Mouse (Mus musculus): ENCODE results near the gene Idh2. TPM values are rescaled to one million over a fixed set of nuclear protein-coding genes. Genes with fewer than 3 reads are reported as not detected.
A peak's percentile ranks its signal among the peaks of the same experiment; 100 is the strongest.

Idh2 gene
- total and polyA plus RNA-seq, 3 experiments: 1,651 to 2,293 (median 1,877) TPM

DNA sequence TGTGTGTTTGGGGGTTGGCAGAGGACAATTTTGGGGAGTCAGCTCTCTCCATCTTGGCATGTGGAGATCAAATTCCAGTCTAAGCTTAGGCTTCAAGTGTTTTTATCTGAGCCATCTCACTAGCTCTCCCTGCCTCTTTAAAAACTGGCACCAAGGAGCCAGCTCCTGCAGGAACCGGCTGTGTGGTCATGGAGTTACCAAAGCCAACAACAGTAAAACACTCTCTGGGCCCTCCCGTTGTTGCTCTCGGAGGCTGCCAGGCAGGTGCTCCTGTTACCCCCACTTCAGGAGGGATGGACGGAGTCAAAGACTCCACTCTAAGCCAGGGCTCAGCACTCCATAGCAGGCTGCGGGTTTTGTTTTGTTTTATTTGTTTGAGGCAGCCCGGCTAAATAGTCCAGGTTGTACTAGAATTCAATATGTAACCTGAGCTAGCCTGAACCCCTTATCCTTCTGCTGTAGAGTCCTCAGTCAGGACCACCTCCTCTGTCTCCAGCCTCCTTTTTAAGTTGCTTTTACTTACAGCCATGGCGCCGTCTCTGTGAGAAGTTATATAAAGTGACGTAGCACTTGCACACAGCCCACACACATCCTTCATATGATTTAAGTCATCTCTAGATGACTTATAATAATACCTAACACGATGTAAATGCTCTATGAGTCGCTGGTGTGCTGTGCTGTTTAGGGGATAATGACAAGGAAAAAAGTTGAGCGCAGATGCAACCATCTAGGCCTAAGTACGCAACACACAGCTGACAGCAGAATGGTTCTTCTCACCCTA lies 48.3 kb downstream of the Idh2 start:
- no peaks in the 10 kb centered on the region for H3K27me3 ChIP-seq (ENCODE audit: control insufficient read depth, insufficient read depth, low read length)
- intact Hi-C loops (cut with DNase I): no loop called here
- H3K4me1 ChIP-seq (ENCODE audit: control insufficient read depth, insufficient read depth, low read length): peaks cover 28% of the 10 kb centered on the region
- WGBS: 60% methylated on average over 13 of the region's 13 CpGs
- TF ChIP-seq CTCF (IDR thresholded peaks at IDR 0.05): no peak
- TF ChIP-seq EP300 (IDR thresholded peaks at IDR 0.05; ENCODE audit: insufficient read depth, low read depth, low read length): no peak
- no peak for TF ChIP-seq POLR2A (IDR thresholded peaks at IDR 0.05; ENCODE audit: insufficient read depth, low read depth, low read length)
- H3K36me3 ChIP-seq (ENCODE audit: control insufficient read depth, insufficient read depth, low read length): no peaks in the 10 kb centered on the region
- H3K9ac ChIP-seq (ENCODE audit: low read depth, low read length): no peak overlapping the region
- no peak for DNase-seq
- peak overlapping the region; percentile 36 for H3K27ac ChIP-seq
- H3K4me3 ChIP-seq: no peak overlapping the region
- 0 out of 2 replicates have a peak, but pooled peaks cover 2% of the 10 kb centered on the region for H3K79me2 ChIP-seq (replicated peaks; ENCODE audit: control insufficient read depth, insufficient read depth, low read length)

DNA sequence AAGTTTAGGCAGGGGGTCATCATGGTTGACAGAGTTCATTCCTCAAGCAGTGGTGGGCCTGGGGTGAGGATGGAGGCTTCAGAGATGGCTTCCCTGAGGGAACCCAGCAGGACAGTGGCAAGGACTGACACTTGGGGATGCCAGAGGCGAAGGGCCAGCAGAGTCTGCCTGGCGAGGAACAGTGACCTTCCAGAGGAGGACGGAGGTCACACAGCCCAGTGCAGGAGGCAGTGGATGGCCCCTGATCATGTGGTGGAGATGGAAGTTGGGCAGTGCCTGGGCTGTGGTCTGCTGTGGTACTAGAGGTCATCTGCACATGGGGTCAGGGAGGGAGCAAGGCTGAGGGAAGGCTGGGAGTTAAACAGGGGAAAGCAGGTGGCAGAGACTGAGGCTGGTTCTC lies 49.9 kb downstream of the Idh2 start:
- no peaks in the 10 kb centered on the region for H3K27me3 ChIP-seq (ENCODE audit: control insufficient read depth, insufficient read depth, low read length)
- WGBS: 73% methylated on average over 3 of the region's 3 CpGs
- intact Hi-C loops (cut with DNase I): no loop called here
- H3K27ac ChIP-seq: peak overlapping the region; percentile 26
- H3K4me1 ChIP-seq (ENCODE audit: control insufficient read depth, insufficient read depth, low read length): peaks cover 33% of the 10 kb centered on the region
- TF ChIP-seq EP300 (IDR thresholded peaks at IDR 0.05; ENCODE audit: insufficient read depth, low read depth, low read length) (0 out of 2 replicates have a peak, but pooled peaks have one; percentile 9), POLR2A (IDR thresholded peaks at IDR 0.05; ENCODE audit: insufficient read depth, low read depth, low read length) (no peak)
- peaks cover 3% of the 10 kb centered on the region; the same call in 1 of the 2 replicates for H3K36me3 ChIP-seq (ENCODE audit: control insufficient read depth, insufficient read depth, low read length)
- no peak for DNase-seq
- H3K4me3 ChIP-seq: no peak overlapping the region
- H3K79me2 ChIP-seq (replicated peaks; ENCODE audit: control insufficient read depth, insufficient read depth, low read length): 0 out of 2 replicates have a peak, but pooled peaks cover 2% of the 10 kb centered on the region
- no peak overlapping the region for H3K9ac ChIP-seq (ENCODE audit: low read depth, low read length)

DNA sequence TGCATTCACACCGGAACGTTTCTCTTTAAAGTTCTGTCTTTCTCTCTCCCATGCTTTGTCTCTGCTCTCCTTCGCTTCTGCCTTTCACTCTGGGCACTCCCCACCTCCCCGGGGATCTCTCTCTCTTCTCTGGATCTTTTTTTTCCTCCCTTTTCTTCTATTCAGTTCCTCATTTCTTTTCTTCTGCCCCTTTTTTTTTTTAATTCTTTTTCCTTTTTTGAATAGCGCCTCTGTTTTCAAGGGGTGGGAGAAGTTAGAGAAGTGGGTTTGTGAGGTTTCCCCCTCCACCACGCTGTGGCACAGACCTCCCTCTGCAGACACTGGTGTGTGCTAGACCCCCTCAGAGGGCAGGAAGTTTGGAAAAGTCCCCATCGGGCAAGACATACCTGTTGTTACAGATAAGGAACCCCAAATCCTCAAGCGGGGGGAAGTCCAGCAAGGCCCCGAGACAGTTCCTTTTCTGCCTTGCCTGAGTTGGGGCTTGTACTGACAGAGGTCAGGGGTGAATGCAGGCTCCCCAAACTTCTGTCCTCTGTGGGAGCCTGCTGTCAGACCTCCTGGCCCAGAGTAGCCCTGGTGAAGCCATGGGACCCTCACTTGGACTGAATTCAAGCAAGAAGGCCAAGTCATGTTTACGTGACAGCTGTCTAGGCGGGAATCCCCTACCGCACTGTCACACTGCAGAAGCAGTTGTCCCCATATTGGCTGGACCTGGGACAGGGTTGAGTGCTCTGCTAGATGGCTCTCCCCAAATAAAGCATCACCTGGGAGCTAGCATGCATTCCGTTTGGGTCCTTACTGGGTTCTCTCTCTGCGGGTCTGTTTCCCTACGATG lies 51.1 kb downstream of the Idh2 start:
- no peak for DNase-seq
- Histone ChIP-seq H3K79me2 (replicated peaks; ENCODE audit: control insufficient read depth, insufficient read depth, low read length) (0 out of 2 replicates have a peak, but pooled peaks cover 2% of the 10 kb centered on the region), H3K27ac (no peak overlapping the region; the same call in 1 of the 2 replicates), H3K36me3 (ENCODE audit: control insufficient read depth, insufficient read depth, low read length) (peaks cover 3% of the 10 kb centered on the region; the same call in 1 of the 2 replicates), H3K9ac (ENCODE audit: low read depth, low read length) (no peak overlapping the region), H3K27me3 (ENCODE audit: control insufficient read depth, insufficient read depth, low read length) (no peaks in the 10 kb centered on the region), H3K4me3 (no peak overlapping the region), H3K4me1 (ENCODE audit: control insufficient read depth, insufficient read depth, low read length) (peaks cover 31% of the 10 kb centered on the region)
- intact Hi-C loops (cut with DNase I): loop anchor here (5.0 kb wide), 1 partner anchor 37 kb away; no protein-coding TSS in a partner anchor
- WGBS: 75% methylated on average over 15 of the region's 15 CpGs
- TF ChIP-seq CTCF (IDR thresholded peaks at IDR 0.05) (no peak), POLR2A (IDR thresholded peaks at IDR 0.05; ENCODE audit: insufficient read depth, low read depth, low read length) (no peak), EP300 (IDR thresholded peaks at IDR 0.05; ENCODE audit: insufficient read depth, low read depth, low read length) (no peak)

DNA sequence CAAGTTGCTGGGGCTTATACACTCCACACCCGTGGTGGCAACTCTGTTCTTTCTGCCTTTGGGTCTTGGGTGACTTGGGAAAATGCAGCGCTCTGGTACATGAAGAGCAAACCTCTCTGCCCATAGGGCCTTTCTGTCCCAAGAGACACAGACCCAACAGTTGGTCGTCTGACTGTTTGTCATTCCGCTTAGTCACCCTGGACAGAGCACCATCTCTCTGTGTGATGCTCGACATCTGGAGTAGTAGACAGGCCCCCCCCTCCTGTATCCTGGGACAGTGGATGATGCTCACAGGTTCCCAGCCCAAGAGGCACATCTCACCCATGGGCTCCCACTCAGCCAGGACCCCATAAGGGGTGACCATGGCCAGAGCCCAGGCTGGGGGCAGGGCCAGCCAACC lies 51.9 kb downstream of the Idh2 start:
- intact Hi-C loops (cut with DNase I): loop anchor here (5.0 kb wide), 1 partner anchor 36 kb away; no protein-coding TSS in a partner anchor
- Histone ChIP-seq H3K79me2 (replicated peaks; ENCODE audit: control insufficient read depth, insufficient read depth, low read length) (0 out of 2 replicates have a peak, but pooled peaks cover 2% of the 10 kb centered on the region), H3K27ac (no peak overlapping the region; the same call in 1 of the 2 replicates), H3K9ac (ENCODE audit: low read depth, low read length) (no peak overlapping the region), H3K27me3 (ENCODE audit: control insufficient read depth, insufficient read depth, low read length) (no peaks in the 10 kb centered on the region), H3K4me3 (no peak overlapping the region), H3K4me1 (ENCODE audit: control insufficient read depth, insufficient read depth, low read length) (peaks cover 37% of the 10 kb centered on the region), H3K36me3 (ENCODE audit: control insufficient read depth, insufficient read depth, low read length) (peaks cover 4% of the 10 kb centered on the region)
- WGBS: 70% methylated on average over 5 of the region's 5 CpGs
- no peak for TF ChIP-seq EP300 (IDR thresholded peaks at IDR 0.05; ENCODE audit: insufficient read depth, low read depth, low read length)
- TF ChIP-seq CTCF (IDR thresholded peaks at IDR 0.05): no peak
- no peak for TF ChIP-seq POLR2A (IDR thresholded peaks at IDR 0.05; ENCODE audit: insufficient read depth, low read depth, low read length)
- DNase-seq: no peak

- H3K9ac ChIP-seq (ENCODE audit: low read depth, low read length): no peak overlapping the region
- intact Hi-C loops (cut with DNase I): loop anchor here (5.0 kb wide), 1 partner anchor 35 kb away; no protein-coding TSS in a partner anchor
- TF ChIP-seq POLR2A (IDR thresholded peaks at IDR 0.05; ENCODE audit: insufficient read depth, low read depth, low read length): no peak
- TF ChIP-seq EP300 (IDR thresholded peaks at IDR 0.05; ENCODE audit: insufficient read depth, low read depth, low read length): no peak
- peak overlapping the region; percentile 94; the same call in 1 of the 2 replicates for H3K27ac ChIP-seq
- no peak for DNase-seq
- 75% methylated on average over 17 of the region's 17 CpGs for WGBS
- 0 out of 2 replicates have a peak, but pooled peaks cover 2% of the 10 kb centered on the region for H3K79me2 ChIP-seq (replicated peaks; ENCODE audit: control insufficient read depth, insufficient read depth, low read length)
- peaks cover 10% of the 10 kb centered on the region for H3K36me3 ChIP-seq (ENCODE audit: control insufficient read depth, insufficient read depth, low read length)
- H3K4me3 ChIP-seq: no peak overlapping the region
- peaks cover 44% of the 10 kb centered on the region for H3K4me1 ChIP-seq (ENCODE audit: control insufficient read depth, insufficient read depth, low read length)
- H3K27me3 ChIP-seq (ENCODE audit: control insufficient read depth, insufficient read depth, low read length): no peaks in the 10 kb centered on the region
Observed at GRCm38 (mm10) chr7:80062083-80062826, 52.9 kb downstream of the Idh2 start.

Measured in heart, adult 2 months (tissue).